Mouse (Mus musculus): ENCODE measurements at regions not wholly inside any gene's neighbourhood (a gene's known extent, or its start where the extent isn't known, plus 50 kb on each side); places are given as distances from the start of the nearest gene placed in this dataset.

- peak in 1 of 2 experiments; percentile 20 for DNase-seq (ENCODE audit: low spot score in 2 of 2)
Observed at GRCm38 (mm10) chr16:24216828-24217227, 176.5 kb upstream of the Lpp start.

DNA sequence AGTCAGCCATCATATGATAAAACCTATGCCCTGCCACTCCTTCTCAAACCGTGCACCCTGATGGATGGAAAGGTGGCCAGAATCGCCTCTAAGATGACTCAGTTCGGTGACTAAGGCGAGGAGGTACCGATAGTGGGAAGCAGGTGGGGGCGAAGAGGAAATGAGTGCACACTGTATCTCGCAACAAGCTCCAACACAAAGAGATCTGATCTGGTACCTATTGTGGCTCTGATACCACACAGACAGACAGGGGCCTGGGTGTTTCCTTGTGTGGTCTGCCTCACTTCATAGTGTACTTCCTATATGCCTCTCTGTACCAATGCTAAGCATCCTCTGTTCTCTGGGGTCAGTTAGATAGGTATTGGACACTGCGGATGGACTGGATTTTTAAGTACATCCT, 178.0 kb upstream of the Lpp start:
- no peak for DNase-seq (ENCODE audit: low spot score in 2 of 2)

- no peak for DNase-seq (ENCODE audit: low spot score in 2 of 2)
Observed at GRCm38 (mm10) chr16:24213577-24213976, 179.7 kb upstream of the Lpp start.

GRCm38 (mm10) chr16:24212702-24213101, 180.6 kb upstream of the Lpp start:
- DNase-seq (ENCODE audit: low spot score in 2 of 2), result no peak

DNA sequence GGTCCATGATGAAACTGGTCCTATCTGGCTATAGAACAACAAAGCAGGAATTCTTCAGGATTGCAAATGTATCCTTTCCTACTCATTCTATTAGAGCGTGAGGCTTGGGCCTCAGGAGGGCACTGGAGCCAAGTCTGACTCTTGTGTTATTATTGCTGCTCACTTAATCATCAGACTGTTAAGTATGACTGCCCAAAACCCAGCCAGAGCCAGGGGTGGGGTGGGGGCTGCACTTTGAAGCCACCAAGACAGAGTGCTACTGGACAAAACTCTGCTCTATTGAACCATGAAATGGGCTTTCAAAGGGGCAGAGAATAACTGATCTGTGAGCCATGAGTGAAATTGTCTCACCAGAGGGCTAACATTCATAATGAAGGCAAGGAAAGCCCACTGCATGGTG, 181.7 kb upstream of the Lpp start:
- DNase-seq (ENCODE audit: low spot score in 2 of 2), result no peak

DNA sequence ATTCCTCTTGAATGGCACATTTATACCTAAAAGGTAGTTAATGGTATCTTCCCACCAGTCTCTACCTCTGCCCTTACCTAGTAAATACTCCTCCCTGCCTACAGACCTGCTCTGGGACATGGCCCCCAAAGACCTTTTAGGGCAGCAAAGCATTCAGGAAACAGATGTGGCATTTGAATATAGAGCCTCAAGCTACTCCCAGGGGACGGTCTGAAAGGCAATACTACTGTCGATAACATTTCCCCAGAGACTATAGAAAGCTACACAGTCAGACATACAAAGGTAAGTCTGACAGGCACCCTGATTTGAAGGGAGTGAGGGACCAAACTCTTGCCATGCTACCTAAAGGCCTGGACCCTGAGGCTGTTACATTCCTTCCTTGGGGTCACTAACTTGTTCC, 184.4 kb upstream of the Lpp start:
- DNase-seq (ENCODE audit: low spot score in 2 of 2), result no peak

- no peak for DNase-seq (ENCODE audit: low spot score in 2 of 2)
Observed at GRCm38 (mm10) chr16:24208118-24208517, 185.2 kb upstream of the Lpp start.

DNA sequence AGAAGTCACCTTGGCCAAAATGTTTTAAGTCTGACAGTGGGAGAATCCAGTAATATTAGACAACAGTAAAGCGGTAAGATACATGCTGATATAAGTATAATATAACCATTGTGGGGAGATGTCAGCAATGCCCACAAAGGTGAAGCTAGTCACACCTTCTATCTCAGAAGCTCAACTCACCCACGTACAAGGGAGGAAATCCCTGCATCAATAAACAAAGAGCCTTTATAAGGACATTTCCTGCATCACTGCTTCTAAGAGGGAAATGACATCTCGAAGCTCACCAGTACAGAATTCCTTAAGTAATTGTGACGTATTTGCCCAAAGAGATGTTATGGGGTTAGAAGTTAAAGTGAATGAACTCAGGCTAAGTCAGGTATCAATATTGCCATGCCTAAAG, 186.3 kb upstream of the Lpp start:
- DNase-seq (ENCODE audit: low spot score in 2 of 2), result no peak

DNA sequence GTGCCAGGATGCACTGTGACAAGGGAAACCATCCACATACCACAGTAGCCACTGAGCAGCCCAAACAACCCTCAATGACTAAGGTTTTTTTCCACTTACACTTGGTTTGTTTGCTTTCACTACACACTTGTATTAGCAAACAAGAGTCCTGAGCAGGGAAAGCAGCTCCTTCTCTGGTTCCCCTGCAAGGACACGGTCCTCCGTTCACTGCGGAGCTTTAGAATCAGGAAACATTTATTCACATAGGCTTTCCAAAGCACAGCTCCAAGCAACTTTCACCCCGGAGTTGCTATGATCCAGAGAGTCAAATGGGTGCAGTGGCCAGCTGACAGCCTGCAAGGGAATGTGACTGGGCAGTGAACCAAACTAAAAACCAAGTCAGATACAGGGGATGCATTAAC, 186.8 kb upstream of the Lpp start:
- no peak for DNase-seq (ENCODE audit: low spot score in 2 of 2)

GRCm38 (mm10) chr16:24205594-24205993, 187.7 kb upstream of the Lpp start:
- no peak for DNase-seq (ENCODE audit: low spot score in 2 of 2)

- no peak for DNase-seq (ENCODE audit: low spot score in 2 of 2)
Observed at GRCm38 (mm10) chr16:24204064-24204730, 189.1 kb upstream of the Lpp start.

GRCm38 (mm10) chr16:24202653-24203052, 190.7 kb upstream of the Lpp start:
- no peak for DNase-seq (ENCODE audit: low spot score in 2 of 2)

GRCm38 (mm10) chr16:24201455-24201854, 191.9 kb upstream of the Lpp start:
- no peak for DNase-seq (ENCODE audit: low spot score in 2 of 2)

- DNase-seq (ENCODE audit: low spot score in 2 of 2), result no peak
Observed at GRCm38 (mm10) chr16:24200200-24200599, 193.1 kb upstream of the Lpp start.

DNA sequence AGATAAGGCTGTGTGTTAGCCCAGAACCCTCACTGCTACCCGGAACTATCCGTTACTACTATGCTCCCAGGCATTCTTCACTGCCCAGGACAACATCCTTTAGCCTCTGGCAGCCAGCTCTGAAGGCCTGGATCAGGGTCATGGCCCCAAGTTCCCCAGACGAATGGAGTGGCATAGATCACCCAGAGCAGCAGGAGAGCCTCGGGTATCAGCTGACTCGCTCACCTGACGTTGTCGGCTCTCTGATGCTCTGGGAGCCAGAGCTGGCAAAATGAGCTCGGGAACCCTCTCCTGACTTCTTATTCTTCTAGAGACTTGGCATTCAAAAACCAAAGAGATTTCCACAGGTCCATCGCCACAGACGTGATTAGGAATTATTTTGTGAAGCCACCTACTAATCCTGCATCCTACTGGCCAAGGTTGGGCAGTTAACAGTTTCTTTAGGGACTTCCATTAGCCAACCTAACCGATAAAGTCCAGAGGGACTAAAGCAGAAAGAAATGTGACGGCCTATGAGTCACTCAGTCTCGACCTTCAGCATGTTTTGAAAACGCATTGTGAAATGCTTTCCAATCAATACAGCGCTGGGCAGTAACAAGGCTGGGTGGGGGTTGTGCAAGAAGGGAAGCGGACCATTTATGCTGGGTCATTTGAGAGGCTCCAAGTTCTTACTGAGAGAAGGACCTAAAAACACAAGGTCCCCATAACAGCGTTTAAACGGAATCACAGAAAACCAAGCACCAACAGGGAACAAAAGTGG, 193.7 kb upstream of the Lpp start:
- DNase-seq (ENCODE audit: low spot score in 2 of 2), result no peak

DNA sequence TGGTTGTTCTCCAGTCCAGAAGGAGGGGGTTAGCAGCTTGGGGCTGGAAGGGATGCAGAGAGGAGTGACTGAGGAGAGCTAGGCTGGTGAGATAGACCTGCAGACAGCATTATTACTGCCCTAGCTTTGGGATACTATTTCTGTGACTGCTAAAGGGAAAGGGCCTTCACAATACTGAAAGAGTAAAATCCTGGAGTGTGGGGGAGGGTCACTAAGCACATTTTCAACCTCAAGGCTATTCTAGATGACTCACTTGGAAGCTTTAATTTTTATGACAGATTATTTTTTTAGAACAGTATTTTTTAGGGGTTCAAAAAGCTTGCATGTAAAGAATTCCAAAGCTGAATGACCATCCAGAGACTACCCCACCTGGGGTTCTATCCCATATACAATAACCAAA, 195.0 kb upstream of the Lpp start:
- no peak for DNase-seq (ENCODE audit: low spot score in 2 of 2)

- no peak for DNase-seq (ENCODE audit: low spot score in 2 of 2)
Observed at GRCm38 (mm10) chr16:24197618-24198017, 195.7 kb upstream of the Lpp start.

DNA sequence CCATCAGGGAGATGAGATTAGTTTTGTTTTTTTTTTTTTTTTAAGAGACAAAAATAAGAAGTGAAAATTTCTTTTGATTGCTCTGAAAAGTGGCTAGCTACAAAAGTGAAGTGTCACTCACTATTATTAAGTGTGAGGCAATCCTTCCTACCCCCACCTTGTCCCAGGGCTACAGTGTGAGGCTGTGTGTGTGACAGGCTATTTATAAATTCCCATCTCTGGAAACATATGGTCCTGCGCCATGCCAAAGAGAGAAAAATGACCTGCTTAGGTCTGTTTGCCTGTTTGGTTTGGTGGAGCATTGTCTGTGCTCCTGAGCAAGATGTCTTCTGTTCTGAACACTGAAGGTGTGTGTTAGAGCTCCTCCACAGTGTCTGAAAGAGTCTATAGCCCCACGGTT, 199.4 kb upstream of the Lpp start:
- DNase-seq (ENCODE audit: low spot score in 2 of 2), result no peak

- DNase-seq (ENCODE audit: low spot score in 2 of 2), result no peak
Observed at GRCm38 (mm10) chr16:24193251-24193873, 199.9 kb upstream of the Lpp start.

GRCm38 (mm10) chr16:24192013-24192412, 201.3 kb upstream of the Lpp start:
- DNase-seq (ENCODE audit: low spot score in 2 of 2), result no peak

- DNase-seq (ENCODE audit: low spot score in 2 of 2), result no peak
Observed at GRCm38 (mm10) chr16:24187131-24187530, 198.5 kb upstream of the Bcl6 start.

- DNase-seq (ENCODE audit: low spot score in 2 of 2), result no peak
Observed at GRCm38 (mm10) chr16:24185989-24186388, 197.3 kb upstream of the Bcl6 start.

GRCm38 (mm10) chr16:24184846-24185245, 196.2 kb upstream of the Bcl6 start:
- DNase-seq (ENCODE audit: low spot score in 2 of 2), result no peak

All from right cerebral cortex, postnatal 36 days (tissue).